Mouse (Mus musculus): Measurements from ENCODE around the gene Nrarp.

Nrarp gene

GRCm38 (mm10) chr2:25180478-25180903 lies at the start of gene Nrarp:
Gene Nrarp (plus strand): TSS chr2:25180758.
- in situ Hi-C loops (cut with MboI; ENCODE audit: unreplicated experiment in 2 of 2) = no loop called here

- in situ Hi-C loops (cut with MboI; ENCODE audit: unreplicated experiment in 2 of 2) = loop anchor here in 1 of 2 experiments (10.0 kb wide), 1 partner anchor 193 kb away; no protein-coding TSS in a partner anchor
These were observed 49.0 kb upstream of the Nrarp start for GRCm38 (mm10) chr2:25131601-25132000.

GRCm38 (mm10) chr2:25137832-25138231 lies 42.7 kb upstream of the Nrarp start:
- in situ Hi-C loops (cut with MboI; ENCODE audit: unreplicated experiment in 2 of 2) = loop anchor here in 1 of 2 experiments (10.0 kb wide), 1 partner anchor 187 kb away; no protein-coding TSS in a partner anchor

GRCm38 (mm10) chr2:25141185-25141584 lies 39.4 kb upstream of the Nrarp start:
- in situ Hi-C loops (cut with MboI; ENCODE audit: unreplicated experiment in 2 of 2) = no loop called here

GRCm38 (mm10) chr2:25141921-25142320 lies 38.6 kb upstream of the Nrarp start:
- in situ Hi-C loops (cut with MboI; ENCODE audit: unreplicated experiment in 2 of 2) = no loop called here

- in situ Hi-C loops (cut with MboI; ENCODE audit: unreplicated experiment in 2 of 2) = no loop called here
These were observed 35.2 kb upstream of the Nrarp start for GRCm38 (mm10) chr2:25145346-25145745.

GRCm38 (mm10) chr2:25147398-25147797 lies 33.2 kb upstream of the Nrarp start:
- in situ Hi-C loops (cut with MboI; ENCODE audit: unreplicated experiment in 2 of 2) = no loop called here

- in situ Hi-C loops (cut with MboI; ENCODE audit: unreplicated experiment in 2 of 2) = no loop called here
These were observed 32.7 kb upstream of the Nrarp start for GRCm38 (mm10) chr2:25147892-25148291.

- in situ Hi-C loops (cut with MboI; ENCODE audit: unreplicated experiment in 2 of 2) = no loop called here
These were observed 30.9 kb upstream of the Nrarp start for GRCm38 (mm10) chr2:25149643-25150042.

- in situ Hi-C loops (cut with MboI; ENCODE audit: unreplicated experiment in 2 of 2) = no loop called here
These were observed 29.1 kb upstream of the Nrarp start for GRCm38 (mm10) chr2:25151280-25151956.

GRCm38 (mm10) chr2:25156177-25156576 lies 24.4 kb upstream of the Nrarp start:
- in situ Hi-C loops (cut with MboI; ENCODE audit: unreplicated experiment in 2 of 2) = loop anchor here in 1 of 2 experiments (5.0 kb wide), 1 partner anchor 54 kb away; no protein-coding TSS in a partner anchor

GRCm38 (mm10) chr2:25156990-25157389 lies 23.6 kb upstream of the Nrarp start:
- in situ Hi-C loops (cut with MboI; ENCODE audit: unreplicated experiment in 2 of 2) = loop anchor here in 1 of 2 experiments (5.0 kb wide), 1 partner anchor 55 kb away; no protein-coding TSS in a partner anchor

- in situ Hi-C loops (cut with MboI; ENCODE audit: unreplicated experiment in 2 of 2) = loop anchor here in 1 of 2 experiments (5.0 kb wide), 1 partner anchor 55 kb away; no protein-coding TSS in a partner anchor
These were observed 22.9 kb upstream of the Nrarp start for GRCm38 (mm10) chr2:25157655-25158054.

- in situ Hi-C loops (cut with MboI; ENCODE audit: unreplicated experiment in 2 of 2) = no loop called here
These were observed 13.1 kb upstream of the Nrarp start for GRCm38 (mm10) chr2:25167481-25167880.

- in situ Hi-C loops (cut with MboI; ENCODE audit: unreplicated experiment in 2 of 2) = no loop called here
These were observed 12.5 kb upstream of the Nrarp start for GRCm38 (mm10) chr2:25167919-25168664.

GRCm38 (mm10) chr2:25168665-25168978 lies 11.9 kb upstream of the Nrarp start:
- in situ Hi-C loops (cut with MboI; ENCODE audit: unreplicated experiment in 2 of 2) = no loop called here

GRCm38 (mm10) chr2:25169778-25170177 lies 10.8 kb upstream of the Nrarp start:
- in situ Hi-C loops (cut with MboI; ENCODE audit: unreplicated experiment in 2 of 2) = no loop called here

- in situ Hi-C loops (cut with MboI; ENCODE audit: unreplicated experiment in 2 of 2) = no loop called here
These were observed 10.0 kb upstream of the Nrarp start for GRCm38 (mm10) chr2:25170326-25171100.

GRCm38 (mm10) chr2:25171101-25171768 lies 9.3 kb upstream of the Nrarp start:
- in situ Hi-C loops (cut with MboI; ENCODE audit: unreplicated experiment in 2 of 2) = no loop called here

GRCm38 (mm10) chr2:25171769-25172153 lies 8.8 kb upstream of the Nrarp start:
- in situ Hi-C loops (cut with MboI; ENCODE audit: unreplicated experiment in 2 of 2) = no loop called here

Measured in v-Abl transformed pro-B cells (cell line).